Mouse (Mus musculus) left cerebral cortex, adult 6 months (tissue): ENCODE results near the gene AU022751. TPM values are rescaled to one million over a fixed set of nuclear protein-coding genes. Genes with fewer than 3 reads are reported as not detected.

Source experiments
- long read RNA-seq, 2 experiments: library from polyadenylated mRNA; unstranded; transcript quantifications; one replicate each; pipeline ENCODE4 v2.0.0; 2019 to 2020
- polyA plus RNA-seq: library from polyadenylated mRNA; unstranded; fragments of <200 nt; fragmentation: Nextera tagmentation; gene quantifications from 2 replicates; pipeline ENCODE4 v1.2.3, GENCODE M21; 2021

Gene AU022751
- not detected in 2 replicates for polyA plus RNA-seq
- long read RNA-seq, experiment 1, result 0 reads
- long read RNA-seq, experiment 2, result 0 reads

GRCm38 (mm10) chrX:6082954-6083680 is at the start of gene AU022751:
AU022751 (minus strand) TSS chrX:6083419.

GRCm38 (mm10) chrX:6047066-6047935 is 35.9 kb downstream of the AU022751 start, which contains the start of gene Nudt11:
Nudt11 (plus strand) TSS chrX:6047453.

Other genes with a start within 250 kb of the AU022751 start
- gene Nudt11, start 36.0 kb downstream of the AU022751 start, polyA plus RNA-seq, result 11.7 and 12.7 TPM in 2 replicates
- 26.8 and 37.2 TPM in 2 replicates for gene Nudt10, start 89.6 kb upstream of the AU022751 start, polyA plus RNA-seq
- gene Bmp15, start 237.3 kb upstream of the AU022751 start, polyA plus RNA-seq, result 0.11 TPM in 1 of 2 replicates, not detected in the other